Mouse (Mus musculus) midbrain, embryonic 13.5 days (tissue): ENCODE data around the gene Sgcd. TPM values are rescaled to one million over a fixed set of nuclear protein-coding genes. Genes with fewer than 3 reads are reported as not detected.

Experiments used
- ATAC-seq: fragments of 200-750 bp; cut with Nextera tagmentation; 2 replicates; pipeline ENCODE4 v1.8.0; 2017; ENCODE audit warnings: mild to moderate bottlenecking, moderate TSS enrichment, moderate library complexity
- H3K27ac ChIP-seq: fragments of 300-500 bp; sonication (generic); 2 replicates; pipeline ENCODE4 v1.5.1; 2015; ENCODE audit warnings: inconsistent platforms, mild to moderate bottlenecking, moderate library complexity
- H3K27me3 ChIP-seq: fragments of 300-500 bp; sonication (generic); 2 replicates; pipeline ENCODE4 v1.6.1; 2015; ENCODE audit warnings: mild to moderate bottlenecking, inconsistent platforms
- H3K36me3 ChIP-seq: fragments of 300-500 bp; sonication (generic); 2 replicates; pipeline ENCODE4 v1.6.1; 2015; ENCODE audit warnings: mild to moderate bottlenecking, inconsistent platforms
- H3K4me1 ChIP-seq: fragments of 300-500 bp; sonication (generic); replicated peaks from 2 replicates; pipeline ENCODE4 v1.6.1; 2015; ENCODE audit warnings: inconsistent platforms
- H3K4me2 ChIP-seq: fragments of 300-500 bp; sonication (generic); replicated peaks from 2 replicates; pipeline ENCODE4 v1.6.1; 2015; ENCODE audit warnings: moderate library complexity, mild to moderate bottlenecking, inconsistent platforms
- H3K4me3 ChIP-seq: fragments of 300-500 bp; sonication (generic); replicated peaks from 2 replicates; pipeline ENCODE4 v1.5.1; 2015; ENCODE audit warnings: mild to moderate bottlenecking, inconsistent platforms
- H3K9ac ChIP-seq: fragments of 300-500 bp; sonication (generic); replicated peaks from 2 replicates; pipeline ENCODE4 v1.6.1; 2015; ENCODE audit warnings: mild to moderate bottlenecking, inconsistent platforms
- H3K9me3 ChIP-seq: fragments of 300-500 bp; sonication (generic); 2 replicates; pipeline ENCODE4 v1.6.1; 2016; ENCODE audit warnings: mild to moderate bottlenecking, inconsistent platforms
- WGBS: fragments of 180-500 bp; shearing (Covaris S2); methylation state at CpG from one replicate; pipeline ENCODE4 v1.1.7; 2015; 5-methylcytosine and 5-hydroxymethylcytosine counted together
- polyA plus RNA-seq: library from polyadenylated mRNA; unstranded; fragments of >200 nt; fragmentation: Nextera tagmentation; extraction: Ambion mirVana; gene quantifications from 2 replicates; pipeline ENCODE4 v1.2.1, GENCODE M21; 2015

The Sgcd gene
- polyA plus RNA-seq, 1 experiment from 2014 or later, result 3.1 TPM

DNA sequence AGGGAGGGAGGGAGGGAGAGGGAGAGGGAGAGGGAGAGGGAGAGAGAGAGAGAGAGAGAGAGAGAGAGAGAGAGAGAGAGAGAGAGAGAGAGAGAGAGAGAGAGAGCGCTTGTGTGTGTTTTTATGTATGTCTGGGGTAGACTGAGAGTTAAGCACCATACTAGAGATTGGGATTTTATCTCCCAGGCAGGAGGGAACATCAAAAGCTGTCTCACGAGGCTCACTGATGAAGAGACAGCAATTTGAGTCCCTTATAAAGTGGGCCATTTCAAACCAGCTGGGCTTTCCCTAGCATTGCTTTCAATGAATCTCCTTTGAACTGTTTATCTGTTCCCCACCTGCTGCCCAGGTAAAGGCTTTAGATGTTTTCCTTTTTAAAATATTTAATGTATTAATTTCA is 973.1 kb downstream of the Sgcd start:
- H3K4me1 ChIP-seq, result peaks cover 8% of the 10 kb centered on the region; the same call in 1 of the 2 replicates
- no peaks in the 10 kb centered on the region for H3K27me3 ChIP-seq
- H3K4me3 ChIP-seq, result no peak overlapping the region
- no peaks in the 10 kb centered on the region for H3K9me3 ChIP-seq
- no peak overlapping the region for H3K27ac ChIP-seq
- H3K4me2 ChIP-seq, result no peak overlapping the region
- H3K9ac ChIP-seq, result no peak overlapping the region
- 68% methylated on average over 2 of the region's 2 CpGs for WGBS
- no peak; the same call in 1 of the 2 replicates for ATAC-seq
- H3K36me3 ChIP-seq, result no peaks in the 10 kb centered on the region

GRCm38 (mm10) chr11:47014278-47014677 is 974.5 kb downstream of the Sgcd start:
- H3K9ac ChIP-seq, result no peak overlapping the region
- ATAC-seq, result no peak
- H3K4me1 ChIP-seq, result peaks cover 8% of the 10 kb centered on the region; the same call in 1 of the 2 replicates
- no peak overlapping the region for H3K4me2 ChIP-seq
- H3K36me3 ChIP-seq, result no peaks in the 10 kb centered on the region
- no peak overlapping the region for H3K4me3 ChIP-seq
- H3K27ac ChIP-seq, result no peak overlapping the region
- H3K9me3 ChIP-seq, result no peaks in the 10 kb centered on the region
- no peaks in the 10 kb centered on the region for H3K27me3 ChIP-seq

DNA sequence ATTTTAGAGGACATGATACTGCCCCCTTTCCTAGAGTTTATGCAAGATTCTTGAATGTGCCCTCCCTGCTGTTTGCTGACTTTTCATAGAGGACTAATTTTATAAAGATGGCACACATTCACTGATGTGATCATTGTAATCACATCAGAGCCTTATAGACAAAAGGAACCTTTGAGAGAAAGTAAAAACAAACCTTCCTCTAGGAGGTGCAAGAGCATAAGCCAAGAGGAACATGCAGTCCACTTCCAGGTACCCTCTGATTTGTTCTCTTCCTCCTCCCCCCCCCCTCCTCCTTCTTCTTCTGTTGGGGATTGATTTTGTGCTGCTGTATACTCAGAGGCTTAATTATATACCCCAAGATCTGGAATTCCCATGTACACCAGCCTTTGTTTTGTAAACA is 978.6 kb downstream of the Sgcd start:
- ATAC-seq, result no peak
- Histone ChIP-seq H3K9ac (no peak overlapping the region), H3K4me2 (no peak overlapping the region), H3K27me3 (no peaks in the 10 kb centered on the region), H3K9me3 (no peaks in the 10 kb centered on the region), H3K36me3 (no peaks in the 10 kb centered on the region), H3K4me3 (no peak overlapping the region), H3K4me1 (no peaks in the 10 kb centered on the region), H3K27ac (no peak overlapping the region)

DNA sequence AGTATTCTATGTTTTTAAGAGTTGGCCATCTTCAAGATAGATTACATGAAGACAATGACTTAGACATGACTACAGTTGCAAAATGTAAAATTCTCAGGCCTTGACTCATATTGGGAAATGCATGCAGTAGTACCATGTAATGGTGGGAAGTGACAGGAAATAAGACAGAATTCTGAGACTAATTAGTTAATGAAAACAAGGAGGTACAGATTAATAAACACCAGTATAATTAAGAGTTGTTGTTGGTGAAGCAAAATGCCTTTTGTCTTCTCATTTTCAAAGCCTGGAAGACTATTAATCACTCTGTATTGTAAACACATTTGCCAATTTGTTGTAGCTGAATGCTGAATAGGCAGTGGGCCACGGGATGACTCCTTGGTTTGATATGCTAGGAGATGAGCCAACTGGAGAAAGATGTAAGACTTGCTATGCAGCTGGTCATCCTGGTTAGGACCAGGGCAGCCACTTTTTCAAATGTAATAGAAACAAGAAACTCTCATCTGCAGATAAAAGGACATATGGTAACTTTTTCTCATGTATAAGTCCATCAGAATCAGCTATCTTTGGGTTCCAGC is 983.4 kb downstream of the Sgcd start:
- no peak for ATAC-seq
- 74% methylated on average over 1 of the region's 1 CpGs for WGBS
- no peaks in the 10 kb centered on the region for H3K9me3 ChIP-seq

DNA sequence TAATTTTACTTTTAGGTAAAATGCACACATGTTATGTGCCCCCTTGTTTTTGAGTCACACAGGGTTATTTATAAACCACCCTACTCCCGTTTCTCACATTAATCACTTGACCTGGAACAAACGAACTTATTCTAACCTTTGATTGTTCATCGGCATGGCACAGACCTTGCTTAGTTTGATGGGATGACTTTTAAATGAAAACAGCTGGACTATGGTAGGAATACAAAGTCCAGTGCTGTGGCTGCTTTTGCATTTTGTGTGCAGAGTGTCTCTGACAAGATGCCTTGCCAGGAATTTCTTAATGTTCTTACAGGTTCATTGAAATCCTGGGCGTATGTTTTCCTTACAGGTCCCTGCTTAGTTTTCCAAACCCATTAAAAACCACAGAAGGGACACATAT is 1049.5 kb downstream of the Sgcd start:
- H3K4me3 ChIP-seq, result no peak overlapping the region
- H3K4me1 ChIP-seq, result peaks cover 18% of the 10 kb centered on the region; the same call in 1 of the 2 replicates
- H3K4me2 ChIP-seq, result no peak overlapping the region
- no peaks in the 10 kb centered on the region for H3K27me3 ChIP-seq
- ATAC-seq, result no peak
- no peaks in the 10 kb centered on the region for H3K36me3 ChIP-seq
- no peak overlapping the region for H3K27ac ChIP-seq
- no peaks in the 10 kb centered on the region for H3K9me3 ChIP-seq
- H3K9ac ChIP-seq, result no peak overlapping the region
- WGBS, result 51% methylated on average over 4 of the region's 4 CpGs

More for the DNA sequence above, 983.4 kb downstream of the Sgcd start:
- Histone ChIP-seq H3K36me3 (no peaks in the 10 kb centered on the region), H3K27me3 (no peaks in the 10 kb centered on the region), H3K9ac (no peak overlapping the region), H3K27ac (no peak overlapping the region), H3K4me1 (no peaks in the 10 kb centered on the region), H3K4me3 (no peak overlapping the region), H3K4me2 (no peak overlapping the region)

- no peaks in the 10 kb centered on the region for H3K36me3 ChIP-seq
- H3K4me2 ChIP-seq, result no peak overlapping the region
- 86% methylated on average over 1 of the region's 1 CpGs for WGBS
- no peaks in the 10 kb centered on the region for H3K9me3 ChIP-seq
- no peak for ATAC-seq
- H3K4me1 ChIP-seq, result no peaks in the 10 kb centered on the region
- H3K9ac ChIP-seq, result no peak overlapping the region
- H3K27me3 ChIP-seq, result no peaks in the 10 kb centered on the region
- H3K27ac ChIP-seq, result no peak overlapping the region
- no peak overlapping the region for H3K4me3 ChIP-seq
Observed at GRCm38 (mm10) chr11:46924946-46925345, 1063.8 kb downstream of the Sgcd start.

DNA sequence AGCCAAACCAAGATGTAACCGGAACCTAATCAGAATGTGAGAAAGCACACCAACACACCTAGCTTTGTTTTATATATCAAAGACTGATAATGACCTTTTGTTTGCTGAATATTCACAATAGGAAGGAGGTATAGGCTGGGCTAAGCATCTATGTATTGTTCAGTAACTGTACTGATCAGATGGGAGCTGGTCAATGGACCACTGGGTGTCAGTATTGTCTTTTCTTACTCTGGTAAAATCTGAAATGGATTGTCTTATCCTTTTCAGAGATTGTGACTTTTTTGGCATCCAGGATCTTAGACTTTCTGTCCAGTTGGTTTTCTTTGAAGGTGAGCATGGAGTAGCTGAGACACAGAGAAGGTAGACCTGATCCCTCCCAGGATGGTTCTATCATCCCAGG is 1068.5 kb downstream of the Sgcd start:
- no peak for ATAC-seq
- no peak overlapping the region for H3K27ac ChIP-seq
- no peaks in the 10 kb centered on the region for H3K9me3 ChIP-seq
- no peak overlapping the region for H3K9ac ChIP-seq
- no peak overlapping the region for H3K4me3 ChIP-seq
- no peaks in the 10 kb centered on the region for H3K36me3 ChIP-seq
- 94% methylated on average over 1 of the region's 1 CpGs for WGBS
- no peaks in the 10 kb centered on the region for H3K4me1 ChIP-seq
- H3K27me3 ChIP-seq, result no peaks in the 10 kb centered on the region
- no peak overlapping the region for H3K4me2 ChIP-seq

- Histone ChIP-seq H3K9ac (no peak overlapping the region), H3K9me3 (no peaks in the 10 kb centered on the region), H3K27me3 (no peaks in the 10 kb centered on the region), H3K4me1 (no peaks in the 10 kb centered on the region), H3K4me2 (no peak overlapping the region), H3K4me3 (no peak overlapping the region), H3K36me3 (no peaks in the 10 kb centered on the region), H3K27ac (no peak overlapping the region)
- 88% methylated on average over 5 of the region's 5 CpGs for WGBS
- ATAC-seq, result no peak
Observed at GRCm38 (mm10) chr11:46912656-46913237, 1076.0 kb downstream of the Sgcd start.

GRCm38 (mm10) chr11:46904281-46904680 is 1084.5 kb downstream of the Sgcd start:
- 92% methylated on average over 1 of the region's 1 CpGs for WGBS
- Histone ChIP-seq H3K4me1 (no peaks in the 10 kb centered on the region), H3K4me2 (no peak overlapping the region), H3K9ac (no peak overlapping the region), H3K4me3 (no peak overlapping the region), H3K27me3 (no peaks in the 10 kb centered on the region), H3K27ac (no peak overlapping the region), H3K36me3 (no peaks in the 10 kb centered on the region), H3K9me3 (no peaks in the 10 kb centered on the region)
- ATAC-seq, result no peak

DNA sequence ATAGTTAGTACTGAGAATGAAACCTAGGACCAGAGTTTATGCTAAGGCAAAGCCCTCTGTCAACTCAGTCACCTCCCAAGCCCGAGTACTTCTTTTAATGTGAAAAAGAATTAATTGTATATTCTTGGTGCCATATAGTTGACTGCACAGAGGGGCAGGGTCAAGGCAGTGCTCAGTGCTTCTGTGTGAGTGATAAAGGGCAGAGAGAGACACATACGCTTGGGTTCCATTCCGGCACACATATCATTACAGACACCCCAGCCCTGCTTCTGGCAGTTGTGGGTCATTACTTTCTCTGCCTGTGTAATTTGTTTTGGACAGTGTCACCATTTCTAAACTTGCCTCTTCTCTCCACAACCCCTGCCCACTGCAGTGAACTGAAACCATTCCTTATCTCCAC is 1099.7 kb downstream of the Sgcd start:
- no peak overlapping the region for H3K4me3 ChIP-seq
- H3K27me3 ChIP-seq, result no peaks in the 10 kb centered on the region
- H3K27ac ChIP-seq, result no peak overlapping the region
- H3K9me3 ChIP-seq, result no peaks in the 10 kb centered on the region
- WGBS, result 85% methylated on average over 3 of the region's 3 CpGs
- no peak overlapping the region for H3K9ac ChIP-seq
- no peak overlapping the region for H3K4me2 ChIP-seq
- no peak for ATAC-seq
- no peaks in the 10 kb centered on the region for H3K4me1 ChIP-seq
- no peaks in the 10 kb centered on the region for H3K36me3 ChIP-seq

GRCm38 (mm10) chr11:46882456-46882855 is 1106.3 kb downstream of the Sgcd start:
- Histone ChIP-seq H3K4me2 (no peak overlapping the region), H3K4me3 (no peak overlapping the region), H3K9me3 (no peaks in the 10 kb centered on the region), H3K27ac (no peak overlapping the region), H3K4me1 (no peaks in the 10 kb centered on the region), H3K36me3 (no peaks in the 10 kb centered on the region), H3K27me3 (no peaks in the 10 kb centered on the region), H3K9ac (no peak overlapping the region)
- no peak for ATAC-seq
- WGBS, result 84% methylated on average over 2 of the region's 2 CpGs

DNA sequence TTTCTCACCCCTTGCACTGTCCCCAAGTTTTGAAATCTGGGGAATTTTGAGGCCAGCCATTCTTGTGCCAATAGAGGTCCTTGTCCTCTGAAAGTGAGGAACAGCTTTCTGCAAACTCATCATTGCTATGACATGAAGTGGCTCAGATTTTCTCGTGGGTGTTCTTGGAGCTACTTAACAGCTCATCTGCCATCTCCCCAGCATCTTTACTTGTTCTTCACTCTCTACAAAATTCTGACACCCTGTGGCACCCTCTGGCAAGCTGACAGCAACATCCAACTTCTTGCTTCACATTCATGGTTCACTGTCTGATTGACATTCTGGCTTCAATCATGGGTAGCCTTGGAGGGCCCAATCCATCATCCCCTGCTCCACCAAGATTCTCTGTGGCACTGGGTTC is 1113.0 kb downstream of the Sgcd start:
- 85% methylated on average over 1 of the region's 1 CpGs for WGBS
- Histone ChIP-seq H3K27me3 (no peaks in the 10 kb centered on the region), H3K4me1 (no peaks in the 10 kb centered on the region), H3K4me3 (no peak overlapping the region), H3K36me3 (no peaks in the 10 kb centered on the region), H3K9ac (no peak overlapping the region), H3K4me2 (no peak overlapping the region), H3K27ac (no peak overlapping the region), H3K9me3 (no peaks in the 10 kb centered on the region)
- ATAC-seq, result no peak

- Histone ChIP-seq H3K27ac (no peak overlapping the region), H3K4me2 (no peak overlapping the region), H3K36me3 (no peaks in the 10 kb centered on the region), H3K4me3 (no peak overlapping the region), H3K4me1 (no peaks in the 10 kb centered on the region), H3K9me3 (no peaks in the 10 kb centered on the region), H3K27me3 (no peaks in the 10 kb centered on the region), H3K9ac (no peak overlapping the region)
- no peak for ATAC-seq
- 83% methylated on average over 7 of the region's 7 CpGs for WGBS
Observed at GRCm38 (mm10) chr11:46868594-46868993, 1120.2 kb downstream of the Sgcd start.
